Mouse (Mus musculus) gastrocnemius, postnatal 4 days (tissue): ENCODE results near the gene Gm20708. TPM values are rescaled to one million over a fixed set of nuclear protein-coding genes. Genes with fewer than 3 reads are reported as not detected.

Experiments used
- DNase-seq, 2 experiments: peaks; one replicate each; pipeline ENCODE4 v3.0.0; 2021 to 2022; ENCODE audit warnings: low spot score in 2 of 2, mixed read lengths in 2 of 2
- total RNA-seq, 2 experiments: library from RNA; stranded (reverse); gene quantifications; 2 replicates each; pipeline ENCODE4 v1.2.3; 2021

Gm20708 gene
- total RNA-seq, 2 experiments from 2014 or later = 3.3 to 3.6 TPM

- DNase-seq = no peak
Measured at GRCm38 (mm10) chr11:117860601-117861000, 51.1 kb downstream of the Gm20708 start, which contains the start of gene Tmem235. TSS of gene Tmem235 (plus strand) at chr11:117860752.

- DNase-seq = no peak
Measured at GRCm38 (mm10) chr11:117863174-117863856, 53.8 kb downstream of the Gm20708 start.

GRCm38 (mm10) chr11:117864805-117865204 lies 55.3 kb downstream of the Gm20708 start:
- no peak for DNase-seq

GRCm38 (mm10) chr11:117865988-117866387 lies 56.5 kb downstream of the Gm20708 start:
- no peak for DNase-seq

- DNase-seq = peak; percentile 58 to 69
Measured at GRCm38 (mm10) chr11:117870688-117871365, 61.4 kb downstream of the Gm20708 start.

- DNase-seq = no peak
Measured at GRCm38 (mm10) chr11:117871376-117871775, 61.9 kb downstream of the Gm20708 start.

GRCm38 (mm10) chr11:117871911-117872584 lies 62.6 kb downstream of the Gm20708 start:
- no peak for DNase-seq

- DNase-seq = peak; percentile 74 to 84
Measured at GRCm38 (mm10) chr11:117872861-117873608, 63.6 kb downstream of the Gm20708 start, which contains the start of gene Tha1. TSS of gene Tha1 (minus strand) at chr11:117873481.

GRCm38 (mm10) chr11:117874419-117874818 lies 65.0 kb downstream of the Gm20708 start:
- DNase-seq = no peak

- DNase-seq = no peak
Measured at GRCm38 (mm10) chr11:117875681-117876080, 66.2 kb downstream of the Gm20708 start.

GRCm38 (mm10) chr11:117877917-117878745 lies 68.7 kb downstream of the Gm20708 start:
- DNase-seq = peak in 1 of 2 experiments; percentile 47

- no peak for DNase-seq
Measured at GRCm38 (mm10) chr11:117878892-117879291, 69.4 kb downstream of the Gm20708 start.

- no peak for DNase-seq
Measured at GRCm38 (mm10) chr11:117879676-117880075, 70.2 kb downstream of the Gm20708 start.

GRCm38 (mm10) chr11:117880336-117880976 lies 71.0 kb downstream of the Gm20708 start:
- no peak for DNase-seq

GRCm38 (mm10) chr11:117880977-117881358 lies 71.5 kb downstream of the Gm20708 start:
- DNase-seq = no peak

GRCm38 (mm10) chr11:117881787-117882186 lies 72.3 kb downstream of the Gm20708 start:
- DNase-seq = no peak

GRCm38 (mm10) chr11:117882208-117882607 lies 72.7 kb downstream of the Gm20708 start:
- DNase-seq = no peak

GRCm38 (mm10) chr11:117886000-117886399 lies 76.5 kb downstream of the Gm20708 start:
- DNase-seq = no peak

- no peak for DNase-seq
Measured at GRCm38 (mm10) chr11:117888168-117888852, 78.8 kb downstream of the Gm20708 start.
